Mouse (Mus musculus): ENCODE results near the gene Tspan5. TPM values are rescaled to one million over a fixed set of nuclear protein-coding genes. Genes with fewer than 3 reads are reported as not detected.

Tspan5 gene
- polyA plus RNA-seq, 2 experiments = 2.0 to 2.9 TPM

GRCm38 (mm10) chr3:138859166-138859565 lies 117.2 kb downstream of the Tspan5 start:
- Histone ChIP-seq H3K9ac (replicated peaks) (no peak overlapping the region), H3K27me3 (ENCODE audit: control insufficient read depth, insufficient read depth, low read length) (no peaks in the 10 kb centered on the region), H3K4me1 (replicated peaks; ENCODE audit: control insufficient read depth in 2 of 2, insufficient read depth in 2 of 2, low read length in 1 of 2) (no peaks in the 10 kb centered on the region), H3K27ac (no peak overlapping the region), H3K9me3 (ENCODE audit: control insufficient read depth, low read length) (no peaks in the 10 kb centered on the region), H3K4me3 (ENCODE audit: insufficient read depth in 1 of 2, low read depth in 2 of 2, low read length in 2 of 2) (no peak overlapping the region), H3K4me2 (ENCODE audit: low read depth) (no peak overlapping the region), H3K36me3 (replicated peaks; ENCODE audit: control insufficient read depth, insufficient read depth, low read depth) (no peaks in the 10 kb centered on the region)
- DNase-seq (ENCODE audit: low read depth in 3 of 3, low spot score in 3 of 3) = no peak
- 74% methylated on average over 8 of the region's 8 CpGs for WGBS (ENCODE audit: insufficient replicate concordance)
- TF ChIP-seq CTCF (IDR thresholded peaks at IDR 0.05; ENCODE audit: low read depth) (no peak), EP300 (IDR thresholded peaks at IDR 0.05; ENCODE audit: low read depth) (no peak)
- ATAC-seq (ENCODE audit: insufficient read depth) = no peak

DNA sequence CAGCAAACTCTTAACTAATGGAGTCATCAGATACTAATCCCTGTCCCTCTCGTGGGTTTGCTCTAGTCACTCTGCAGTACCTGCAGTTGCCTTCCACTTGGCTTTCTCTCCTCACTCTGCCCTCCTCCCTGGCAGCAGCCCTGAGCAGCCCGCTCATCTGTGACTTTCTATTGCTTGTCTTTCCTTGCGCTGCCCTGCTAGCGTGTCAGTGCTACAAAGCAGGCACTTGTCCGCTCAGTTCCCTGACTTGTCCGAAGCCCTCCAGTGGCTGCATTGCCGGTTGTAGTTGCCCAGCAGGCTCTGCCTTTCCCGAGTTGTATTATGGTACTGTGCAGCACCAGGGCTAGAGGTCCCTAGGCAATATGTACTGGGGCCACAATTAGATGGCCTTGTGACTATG lies 117.7 kb downstream of the Tspan5 start:
- WGBS (ENCODE audit: insufficient replicate concordance) = 69% methylated on average over 8 of the region's 8 CpGs
- no peak overlapping the region for H3K4me2 ChIP-seq (ENCODE audit: low read depth)
- DNase-seq (ENCODE audit: low read depth in 3 of 3, low spot score in 3 of 3) = no peak
- no peaks in the 10 kb centered on the region for H3K27me3 ChIP-seq (ENCODE audit: control insufficient read depth, insufficient read depth, low read length)
- no peaks in the 10 kb centered on the region for H3K36me3 ChIP-seq (replicated peaks; ENCODE audit: control insufficient read depth, insufficient read depth, low read depth)
- H3K4me1 ChIP-seq (replicated peaks; ENCODE audit: control insufficient read depth in 2 of 2, insufficient read depth in 2 of 2, low read length in 1 of 2) = no peaks in the 10 kb centered on the region
- H3K4me3 ChIP-seq (ENCODE audit: insufficient read depth in 1 of 2, low read depth in 2 of 2, low read length in 2 of 2) = no peak overlapping the region
- no peak overlapping the region for H3K9ac ChIP-seq (replicated peaks)
- H3K9me3 ChIP-seq (ENCODE audit: control insufficient read depth, low read length) = no peaks in the 10 kb centered on the region
- ATAC-seq (ENCODE audit: insufficient read depth) = no peak
- no peak for TF ChIP-seq CTCF (IDR thresholded peaks at IDR 0.05; ENCODE audit: low read depth)
- TF ChIP-seq EP300 (IDR thresholded peaks at IDR 0.05; ENCODE audit: low read depth) = no peak
- no peak overlapping the region for H3K27ac ChIP-seq

- H3K4me3 ChIP-seq (ENCODE audit: insufficient read depth in 1 of 2, low read depth in 2 of 2, low read length in 2 of 2) = no peak overlapping the region
- TF ChIP-seq EP300 (IDR thresholded peaks at IDR 0.05; ENCODE audit: low read depth) (no peak), CTCF (IDR thresholded peaks at IDR 0.05; ENCODE audit: low read depth) (no peak)
- DNase-seq (ENCODE audit: low read depth in 3 of 3, low spot score in 3 of 3) (no peak), ATAC-seq (ENCODE audit: insufficient read depth) (no peak)
- H3K9ac ChIP-seq (replicated peaks) = no peak overlapping the region
- WGBS (ENCODE audit: insufficient replicate concordance) = 66% methylated on average over 11 of the region's 11 CpGs
- no peak overlapping the region for H3K4me2 ChIP-seq (ENCODE audit: low read depth)
- no peaks in the 10 kb centered on the region for H3K9me3 ChIP-seq (ENCODE audit: control insufficient read depth, low read length)
- no peaks in the 10 kb centered on the region for H3K4me1 ChIP-seq (replicated peaks; ENCODE audit: control insufficient read depth in 2 of 2, insufficient read depth in 2 of 2, low read length in 1 of 2)
- H3K27me3 ChIP-seq (ENCODE audit: control insufficient read depth, insufficient read depth, low read length) = no peaks in the 10 kb centered on the region
- no peaks in the 10 kb centered on the region for H3K36me3 ChIP-seq (replicated peaks; ENCODE audit: control insufficient read depth, insufficient read depth, low read depth)
- H3K27ac ChIP-seq = no peak overlapping the region
These were observed 118.3 kb downstream of the Tspan5 start for GRCm38 (mm10) chr3:138860257-138860760.

DNA sequence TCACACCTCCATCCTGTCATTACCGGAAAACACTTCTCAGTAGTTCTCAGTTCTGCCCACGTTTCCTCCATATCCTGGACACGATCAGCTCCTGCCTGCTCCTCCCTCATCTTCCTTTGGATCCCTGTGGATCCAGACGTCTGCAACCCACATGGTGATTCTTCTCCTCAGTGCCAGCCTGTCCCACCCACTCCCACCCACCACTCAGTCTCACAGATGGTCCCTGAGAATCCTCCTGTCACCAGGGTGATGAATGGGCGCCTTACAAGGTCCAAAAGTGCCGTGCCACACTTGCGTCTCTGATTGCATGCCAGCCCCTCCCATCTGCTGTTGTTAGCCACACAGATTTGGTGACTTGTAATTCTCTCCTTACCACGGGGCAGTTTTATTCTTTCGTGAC lies 119.0 kb downstream of the Tspan5 start:
- H3K4me2 ChIP-seq (ENCODE audit: low read depth) = no peak overlapping the region
- no peaks in the 10 kb centered on the region for H3K36me3 ChIP-seq (replicated peaks; ENCODE audit: control insufficient read depth, insufficient read depth, low read depth)
- no peak overlapping the region for H3K27ac ChIP-seq
- TF ChIP-seq EP300 (IDR thresholded peaks at IDR 0.05; ENCODE audit: low read depth) = no peak
- DNase-seq (ENCODE audit: low read depth in 3 of 3, low spot score in 3 of 3) (no peak), ATAC-seq (ENCODE audit: insufficient read depth) (no peak)
- 55% methylated on average over 9 of the region's 9 CpGs for WGBS (ENCODE audit: insufficient replicate concordance)
- no peak overlapping the region for H3K4me3 ChIP-seq (ENCODE audit: insufficient read depth in 1 of 2, low read depth in 2 of 2, low read length in 2 of 2)
- no peak overlapping the region for H3K9ac ChIP-seq (replicated peaks)
- H3K27me3 ChIP-seq (ENCODE audit: control insufficient read depth, insufficient read depth, low read length) = no peaks in the 10 kb centered on the region
- H3K4me1 ChIP-seq (replicated peaks; ENCODE audit: control insufficient read depth in 2 of 2, insufficient read depth in 2 of 2, low read length in 1 of 2) = no peaks in the 10 kb centered on the region
- no peaks in the 10 kb centered on the region for H3K9me3 ChIP-seq (ENCODE audit: control insufficient read depth, low read length)

GRCm38 (mm10) chr3:138861589-138861988 lies 119.6 kb downstream of the Tspan5 start:
- Histone ChIP-seq H3K27ac (no peak overlapping the region), H3K4me3 (ENCODE audit: insufficient read depth in 1 of 2, low read depth in 2 of 2, low read length in 2 of 2) (no peak overlapping the region), H3K27me3 (ENCODE audit: control insufficient read depth, insufficient read depth, low read length) (no peaks in the 10 kb centered on the region), H3K9me3 (ENCODE audit: control insufficient read depth, low read length) (no peaks in the 10 kb centered on the region), H3K4me2 (ENCODE audit: low read depth) (no peak overlapping the region), H3K36me3 (replicated peaks; ENCODE audit: control insufficient read depth, insufficient read depth, low read depth) (no peaks in the 10 kb centered on the region), H3K9ac (replicated peaks) (no peak overlapping the region), H3K4me1 (replicated peaks; ENCODE audit: control insufficient read depth in 2 of 2, insufficient read depth in 2 of 2, low read length in 1 of 2) (no peaks in the 10 kb centered on the region)
- DNase-seq (ENCODE audit: low read depth in 3 of 3, low spot score in 3 of 3) = no peak
- no peak for TF ChIP-seq CTCF (IDR thresholded peaks at IDR 0.05; ENCODE audit: low read depth)
- TF ChIP-seq EP300 (IDR thresholded peaks at IDR 0.05; ENCODE audit: low read depth) = no peak
- ATAC-seq (ENCODE audit: insufficient read depth) = no peak
- 66% methylated on average over 3 of the region's 3 CpGs for WGBS (ENCODE audit: insufficient replicate concordance)

Data from liver, embryonic 14.5 days (tissue).